Mouse (Mus musculus): Measurements from ENCODE around the gene Jag2.

DNA sequence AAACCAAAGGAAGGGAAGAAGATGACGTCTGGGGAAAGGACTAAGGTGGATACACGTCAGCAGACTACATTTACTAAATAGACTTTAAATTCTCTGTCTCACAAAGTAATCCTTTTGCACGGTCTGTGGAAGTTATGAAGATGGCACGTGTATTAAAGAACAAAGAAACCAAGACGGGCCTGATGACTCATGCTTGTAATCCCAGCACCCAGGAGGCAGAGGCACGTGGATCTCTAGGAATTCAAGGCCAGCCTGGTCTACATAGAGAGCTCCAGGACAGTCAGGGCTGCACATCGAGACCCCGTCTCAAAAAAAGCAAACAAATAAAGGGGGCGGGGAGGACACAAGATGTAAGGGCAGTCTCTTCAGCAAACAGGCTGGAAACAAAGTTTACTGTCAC lies 45.2 kb upstream of the Jag2 start:
- no peak for TF ChIP-seq POLR2A (IDR thresholded peaks at IDR 0.05; ENCODE audit: insufficient read length, low read depth)
- no peak for TF ChIP-seq MAX (IDR thresholded peaks at IDR 0.05; ENCODE audit: low read depth)
- no peak for TF ChIP-seq USF1 (IDR thresholded peaks at IDR 0.05; ENCODE audit: low read depth)
- no peak for TF ChIP-seq TCF3 (IDR thresholded peaks at IDR 0.05; ENCODE audit: insufficient read length, low read depth)
- no peak for TF ChIP-seq E2F4 (IDR thresholded peaks at IDR 0.05; ENCODE audit: insufficient read depth)
